Mouse (Mus musculus) hindbrain, postnatal 0 days (tissue): ENCODE measurements around the gene Nup214. TPM values are rescaled to one million over a fixed set of nuclear protein-coding genes. Genes with fewer than 3 reads are reported as not detected.

Experiments used
- ATAC-seq: fragments of 200-750 bp; cut with Nextera tagmentation; 2 replicates; pipeline ENCODE4 v1.8.0; 2017; ENCODE audit warnings: mild to moderate bottlenecking, moderate TSS enrichment, moderate library complexity
- DNase-seq: peaks from one replicate; pipeline ENCODE4 v3.0.0-alpha.2; 2015; ENCODE audit warnings: low spot score
- H3K27ac ChIP-seq: fragments of 300-500 bp; sonication (generic); 2 replicates; pipeline ENCODE4 v1.5.1; 2014; ENCODE audit warnings: mild to moderate bottlenecking
- H3K27me3 ChIP-seq: fragments of 300-500 bp; sonication (generic); 2 replicates; pipeline ENCODE4 v1.6.1; 2014; ENCODE audit warnings: low read length, mixed read lengths; ENCODE audit not compliant: insufficient read depth
- H3K36me3 ChIP-seq: fragments of 300-500 bp; sonication (generic); 2 replicates; pipeline ENCODE4 v1.6.1; 2014; ENCODE audit warnings: low read length, mixed read lengths; ENCODE audit not compliant: insufficient read depth
- H3K4me1 ChIP-seq: fragments of 300-500 bp; sonication (generic); 2 replicates; pipeline ENCODE4 v1.6.1; 2014; ENCODE audit warnings: antibody characterized with exemption, low read length, mixed read lengths; ENCODE audit not compliant: insufficient read depth
- H3K4me2 ChIP-seq: fragments of 300-500 bp; sonication (generic); 2 replicates; pipeline ENCODE4 v1.6.1; 2014; ENCODE audit warnings: low read depth, mild to moderate bottlenecking, low read length, moderate library complexity, mixed read lengths
- H3K4me3 ChIP-seq: fragments of 300-500 bp; sonication (generic); 2 replicates; pipeline ENCODE4 v1.5.1; 2014; ENCODE audit warnings: low read length
- H3K9ac ChIP-seq: fragments of 300-500 bp; sonication (generic); replicated peaks from 2 replicates; pipeline ENCODE4 v1.6.1; 2014; ENCODE audit warnings: mild to moderate bottlenecking, low read length, moderate library complexity, mixed read lengths
- H3K9me3 ChIP-seq: fragments of 300-500 bp; sonication (generic); 2 replicates; pipeline ENCODE4 v1.6.1; 2016; ENCODE audit warnings: low read length, mixed read lengths
- CTCF ChIP-seq: IDR thresholded peaks from 2 replicates; pipeline ENCODE4 v1.5.1; 2016; ENCODE audit warnings: antibody characterized with exemption, control low read depth, low read depth
- WGBS: fragments of 180-500 bp; shearing (Covaris S2); extraction: QIAGEN DNeasy Blood & Tissue Kit; methylation state at CpG from one replicate; pipeline ENCODE4 v1.1.7; 2014; 5-methylcytosine and 5-hydroxymethylcytosine counted together
- polyA plus RNA-seq: library from polyadenylated mRNA; unstranded; fragments of >200 nt; fragmentation: Nextera tagmentation; extraction: Ambion mirVana; gene quantifications from 2 replicates; pipeline ENCODE4 v1.2.1, GENCODE M21; 2015
- total RNA-seq: library from RNA; depleted of rRNA; stranded (reverse); fragments of >200 nt; gene quantifications from 2 replicates; pipeline ENCODE4 v1.2.3, GENCODE M21; 2014

Nup214 gene
- total and polyA plus RNA-seq, 2 experiments from 2014 or later = 29.3 to 65.3 TPM

GRCm38 (mm10) chr2:32063451-32064151, 89.4 kb downstream of the Nup214 start:
- TF ChIP-seq CTCF = no peak
- no peak overlapping the region for H3K9ac ChIP-seq

DNA sequence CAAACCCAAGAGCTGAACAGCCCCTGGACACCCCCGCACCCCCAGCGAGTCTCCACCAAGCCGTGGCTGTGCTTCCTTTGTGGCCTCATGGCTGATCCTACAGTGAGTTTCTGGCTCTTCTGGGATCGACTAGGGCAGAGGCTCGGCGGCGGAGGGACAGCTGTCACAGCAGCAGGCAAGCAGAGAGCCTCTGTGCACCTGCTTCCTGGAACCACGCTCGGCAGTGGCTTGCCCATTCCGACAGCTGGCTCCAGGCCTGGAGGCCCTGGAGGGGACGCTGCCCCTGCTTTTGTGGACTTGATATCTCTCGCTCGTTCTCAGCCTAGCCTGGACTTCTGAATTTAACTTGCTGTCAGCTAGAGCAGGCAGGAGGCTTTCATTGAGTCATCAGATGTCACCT, 90.7 kb downstream of the Nup214 start:
- no peaks in the 10 kb centered on the region for H3K36me3 ChIP-seq
- no peak overlapping the region for H3K9ac ChIP-seq
- 0 out of 2 replicates have a peak, but pooled peaks cover 9% of the 10 kb centered on the region for H3K27me3 ChIP-seq
- H3K27ac ChIP-seq = no peak overlapping the region
- WGBS = 35% methylated on average over 13 of the region's 13 CpGs
- no peak overlapping the region for H3K4me2 ChIP-seq
- DNase-seq (peak; percentile 61), ATAC-seq (0 out of 2 replicates have a peak, but pooled peaks have one; percentile 48)
- no peak overlapping the region for H3K4me3 ChIP-seq
- no peaks in the 10 kb centered on the region for H3K4me1 ChIP-seq
- H3K9me3 ChIP-seq = no peaks in the 10 kb centered on the region
- no peak for TF ChIP-seq CTCF

More at GRCm38 (mm10) chr2:32063451-32064151, 89.4 kb downstream of the Nup214 start:
- Histone ChIP-seq H3K4me2 (no peak overlapping the region), H3K27me3 (0 out of 2 replicates have a peak, but pooled peaks cover 9% of the 10 kb centered on the region), H3K4me3 (no peak overlapping the region), H3K27ac (no peak overlapping the region), H3K36me3 (no peaks in the 10 kb centered on the region), H3K9me3 (no peaks in the 10 kb centered on the region), H3K4me1 (no peaks in the 10 kb centered on the region)
- no peak for DNase-seq
- 79% methylated on average over 7 of the region's 7 CpGs for WGBS
- no peak for ATAC-seq

- Histone ChIP-seq H3K9me3 (no peaks in the 10 kb centered on the region), H3K4me2 (no peak overlapping the region), H3K36me3 (no peaks in the 10 kb centered on the region), H3K9ac (no peak overlapping the region), H3K4me3 (no peak overlapping the region), H3K27me3 (0 out of 2 replicates have a peak, but pooled peaks cover 9% of the 10 kb centered on the region), H3K4me1 (no peaks in the 10 kb centered on the region), H3K27ac (no peak overlapping the region)
- ATAC-seq = no peak
- no peak for TF ChIP-seq CTCF
- no peak for DNase-seq
- 82% methylated on average over 5 of the region's 5 CpGs for WGBS
These were observed 91.1 kb downstream of the Nup214 start for GRCm38 (mm10) chr2:32065371-32065791.

DNA sequence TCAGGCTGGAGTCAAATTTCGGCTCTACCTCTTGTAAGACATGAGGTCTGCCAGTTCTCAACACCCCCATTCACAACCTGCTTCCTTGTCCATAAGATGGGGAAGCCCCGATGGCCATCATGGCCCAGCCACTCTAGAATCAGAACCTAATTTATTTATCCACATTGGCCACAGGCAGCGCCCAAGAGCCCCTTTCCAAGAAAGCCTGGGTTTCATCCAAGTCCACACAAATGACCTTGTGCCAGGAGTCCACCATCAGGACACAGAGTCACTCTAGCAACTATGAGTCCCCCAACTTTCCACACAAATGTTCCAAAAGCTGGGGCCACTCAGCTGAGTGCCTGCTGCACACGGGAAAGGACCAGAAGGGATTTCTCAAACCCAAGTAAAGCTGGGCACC, 91.8 kb downstream of the Nup214 start:
- DNase-seq (peak; percentile 56), ATAC-seq (no peak)
- Histone ChIP-seq H3K4me1 (no peaks in the 10 kb centered on the region), H3K9me3 (no peaks in the 10 kb centered on the region), H3K9ac (no peak overlapping the region), H3K27ac (no peak overlapping the region), H3K36me3 (no peaks in the 10 kb centered on the region), H3K27me3 (0 out of 2 replicates have a peak, but pooled peaks cover 9% of the 10 kb centered on the region), H3K4me3 (no peak overlapping the region), H3K4me2 (no peak overlapping the region)
- peak; percentile 41; the same call in 1 of the 2 replicates for TF ChIP-seq CTCF
- WGBS = 82% methylated on average over 4 of the region's 4 CpGs

GRCm38 (mm10) chr2:32068811-32069607, 94.8 kb downstream of the Nup214 start:
- H3K9ac ChIP-seq = no peak overlapping the region
- H3K4me1 ChIP-seq = no peaks in the 10 kb centered on the region
- 61% methylated on average over 29 of the region's 31 CpGs for WGBS

DNA sequence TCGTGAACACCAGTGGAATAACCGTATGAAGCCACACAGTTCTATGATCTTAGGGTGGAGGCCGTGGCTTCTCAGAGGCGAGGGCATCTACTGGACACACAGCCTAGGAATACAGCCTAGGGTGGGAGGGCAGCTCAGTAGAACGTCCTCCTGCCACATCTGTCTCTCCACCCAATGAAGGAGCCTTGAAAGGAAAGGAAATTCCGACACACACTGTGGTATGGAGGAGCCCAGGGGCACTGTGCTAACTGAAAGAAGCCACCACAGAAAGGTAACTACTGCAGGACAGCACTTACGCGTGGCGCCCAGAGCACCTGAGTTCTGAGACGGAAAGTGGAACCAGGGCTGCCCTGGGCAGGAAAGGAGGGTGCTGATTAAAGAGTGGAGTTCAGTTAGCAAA, 96.5 kb downstream of the Nup214 start:
- 0 out of 2 replicates have a peak, but pooled peaks cover 9% of the 10 kb centered on the region for H3K27me3 ChIP-seq
- DNase-seq = no peak
- WGBS = 94% methylated on average over 10 of the region's 10 CpGs
- no peak overlapping the region for H3K4me3 ChIP-seq
- no peak overlapping the region for H3K4me2 ChIP-seq
- no peaks in the 10 kb centered on the region for H3K4me1 ChIP-seq
- no peak overlapping the region for H3K27ac ChIP-seq
- no peak for TF ChIP-seq CTCF
- no peaks in the 10 kb centered on the region for H3K36me3 ChIP-seq
- no peak for ATAC-seq
- no peak overlapping the region for H3K9ac ChIP-seq
- no peaks in the 10 kb centered on the region for H3K9me3 ChIP-seq

More at GRCm38 (mm10) chr2:32068811-32069607, 94.8 kb downstream of the Nup214 start:
- TF ChIP-seq CTCF = 0 out of 2 replicates have a peak, but pooled peaks have one; percentile 2
- Histone ChIP-seq H3K4me2 (no peak overlapping the region), H3K27ac (no peak overlapping the region), H3K27me3 (0 out of 2 replicates have a peak, but pooled peaks cover 9% of the 10 kb centered on the region), H3K9me3 (no peaks in the 10 kb centered on the region), H3K36me3 (no peaks in the 10 kb centered on the region), H3K4me3 (no peak overlapping the region)
- ATAC-seq (no peak), DNase-seq (no peak)
